Mouse (Mus musculus) limb, embryonic 15.5 days (tissue): ENCODE measurements around the gene Schip1. TPM values are rescaled to one million over a fixed set of nuclear protein-coding genes. Genes with fewer than 3 reads are reported as not detected.
A peak's percentile ranks its signal among the peaks of the same experiment; 100 is the strongest.

ENCODE experiments used
- ATAC-seq: fragments of 200-750 bp; cut with Nextera tagmentation; 2 replicates; pipeline ENCODE4 v1.8.0; 2017; ENCODE audit warnings: low read depth, moderate TSS enrichment; ENCODE audit not compliant: insufficient number of reproducible peaks, low FRiP score, low TSS enrichment
- H3K27ac ChIP-seq: fragments of 300-500 bp; sonication (generic); 2 replicates; pipeline ENCODE4 v1.5.1; 2015; ENCODE audit warnings: moderate library complexity, mild to moderate bottlenecking, inconsistent platforms
- H3K27me3 ChIP-seq: fragments of 300-500 bp; sonication (generic); 2 replicates; pipeline ENCODE4 v1.6.1; 2015; ENCODE audit warnings: inconsistent platforms
- H3K36me3 ChIP-seq: fragments of 300-500 bp; sonication (generic); 2 replicates; pipeline ENCODE4 v1.6.1; 2015; ENCODE audit warnings: inconsistent platforms
- H3K4me1 ChIP-seq: fragments of 300-500 bp; sonication (generic); 2 replicates; pipeline ENCODE4 v1.6.1; 2015; ENCODE audit warnings: inconsistent platforms
- H3K4me2 ChIP-seq: fragments of 300-500 bp; sonication (generic); 2 replicates; pipeline ENCODE4 v1.6.1; 2015; ENCODE audit warnings: mild to moderate bottlenecking, inconsistent platforms
- H3K4me3 ChIP-seq: fragments of 300-500 bp; sonication (generic); 2 replicates; pipeline ENCODE4 v1.5.1; 2015; ENCODE audit warnings: mild to moderate bottlenecking, inconsistent platforms
- H3K9ac ChIP-seq: fragments of 300-500 bp; sonication (generic); 2 replicates; pipeline ENCODE4 v1.6.1; 2015; ENCODE audit warnings: inconsistent platforms
- H3K9me3 ChIP-seq: fragments of 300-500 bp; sonication (generic); 2 replicates; pipeline ENCODE4 v1.6.1; 2016; ENCODE audit warnings: inconsistent platforms
- WGBS: fragments of 180-500 bp; shearing (Covaris S2); methylation state at CpG from one replicate; pipeline ENCODE4 v1.1.7; 2015; 5-methylcytosine and 5-hydroxymethylcytosine counted together
- polyA plus RNA-seq: library from polyadenylated mRNA; unstranded; fragments of >200 nt; fragmentation: Nextera tagmentation; extraction: Ambion mirVana; gene quantifications from 2 replicates; pipeline ENCODE4 v1.2.1, GENCODE M21; 2015

Schip1 gene
- 16.1 and 25.8 TPM in 2 replicates for polyA plus RNA-seq

DNA sequence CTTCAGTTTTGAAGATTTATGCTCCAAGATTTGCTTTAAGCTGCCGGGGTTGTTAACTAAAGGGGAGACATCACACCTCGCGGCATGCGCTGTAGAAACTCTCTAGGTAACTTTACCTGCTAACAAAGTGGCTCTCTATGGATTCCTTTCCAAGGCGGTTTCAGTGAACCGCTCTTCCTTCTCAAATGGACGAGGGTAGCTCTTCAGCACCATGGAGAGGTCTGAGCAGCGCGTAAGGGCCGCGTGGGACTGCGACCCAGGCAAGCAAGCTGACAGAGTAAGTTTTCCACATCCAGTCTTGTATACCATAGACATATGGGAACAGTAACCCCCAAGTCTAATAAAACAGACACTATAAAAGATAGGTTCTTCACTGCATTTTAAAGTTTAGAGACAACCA, at the start of gene Schip1:
TSS of gene Schip1 (plus strand) at position 72 of the 400 bp plus-strand sequence.
- Histone ChIP-seq H3K27me3 (peaks cover 11% of the 10 kb centered on the region), H3K4me1 (no peaks in the 10 kb centered on the region), H3K4me3 (no peak within 1 kb of the TSS), H3K9me3 (no peaks in the 10 kb centered on the region), H3K4me2 (no peak within 1 kb of the TSS), H3K9ac (no peak within 1 kb of the TSS), H3K36me3 (no peaks in the 10 kb centered on the region), H3K27ac (no peak within 1 kb of the TSS)
- ATAC-seq = no peak
- 23% methylated on average over 12 of the region's 12 CpGs for WGBS

DNA sequence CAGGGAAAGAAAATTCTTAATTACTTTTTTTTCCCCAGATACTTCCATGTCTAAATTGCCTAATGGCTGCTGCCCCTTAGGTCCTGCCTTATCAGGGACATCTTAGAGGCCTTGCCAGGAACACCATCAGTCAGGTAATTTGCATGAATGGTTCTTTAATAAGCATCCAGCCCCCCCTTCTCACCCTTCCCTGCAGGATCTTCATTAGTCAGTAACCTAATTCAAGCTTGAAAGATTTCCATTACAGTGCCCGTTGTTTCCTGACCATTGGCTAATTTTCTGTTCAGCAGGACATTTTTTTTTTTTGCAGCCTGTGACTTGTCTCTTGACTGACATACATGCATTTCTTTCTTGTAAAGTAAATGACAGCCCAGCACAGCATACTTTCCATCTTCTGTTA, 48.8 kb upstream of the Schip1 start:
- Histone ChIP-seq H3K9ac (no peak overlapping the region), H3K4me1 (no peaks in the 10 kb centered on the region), H3K4me2 (no peak overlapping the region), H3K27ac (no peak overlapping the region), H3K4me3 (no peak overlapping the region), H3K36me3 (no peaks in the 10 kb centered on the region), H3K9me3 (no peaks in the 10 kb centered on the region), H3K27me3 (no peaks in the 10 kb centered on the region)
- 39% methylated on average over 1 of the region's 1 CpGs for WGBS
- no peak for ATAC-seq

DNA sequence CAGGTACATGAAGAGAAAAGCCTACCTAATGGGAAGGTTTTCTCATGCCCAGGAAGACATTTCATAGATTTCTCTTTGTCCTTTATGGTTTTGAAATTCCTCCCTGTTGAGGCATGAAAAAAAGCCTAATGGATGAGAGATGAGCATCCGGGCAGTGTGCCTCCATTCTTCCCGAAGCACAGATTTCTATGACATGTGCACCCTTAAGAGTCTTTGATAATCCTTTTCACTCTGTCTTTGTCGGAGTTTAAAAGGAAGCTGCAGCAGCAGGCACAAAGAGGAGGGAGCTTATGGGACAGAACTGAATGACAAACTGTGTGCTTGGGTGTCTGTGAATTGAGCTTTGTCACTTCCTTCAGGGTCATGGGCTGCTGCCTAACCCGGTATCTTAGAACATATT, 45.2 kb upstream of the Schip1 start:
- H3K36me3 ChIP-seq = no peaks in the 10 kb centered on the region
- WGBS = 67% methylated on average over 4 of the region's 4 CpGs
- no peak overlapping the region for H3K27ac ChIP-seq
- no peaks in the 10 kb centered on the region for H3K9me3 ChIP-seq
- H3K27me3 ChIP-seq = no peaks in the 10 kb centered on the region
- H3K4me2 ChIP-seq = no peak overlapping the region
- no peaks in the 10 kb centered on the region for H3K4me1 ChIP-seq
- no peak overlapping the region for H3K4me3 ChIP-seq
- no peak overlapping the region for H3K9ac ChIP-seq
- no peak for ATAC-seq

DNA sequence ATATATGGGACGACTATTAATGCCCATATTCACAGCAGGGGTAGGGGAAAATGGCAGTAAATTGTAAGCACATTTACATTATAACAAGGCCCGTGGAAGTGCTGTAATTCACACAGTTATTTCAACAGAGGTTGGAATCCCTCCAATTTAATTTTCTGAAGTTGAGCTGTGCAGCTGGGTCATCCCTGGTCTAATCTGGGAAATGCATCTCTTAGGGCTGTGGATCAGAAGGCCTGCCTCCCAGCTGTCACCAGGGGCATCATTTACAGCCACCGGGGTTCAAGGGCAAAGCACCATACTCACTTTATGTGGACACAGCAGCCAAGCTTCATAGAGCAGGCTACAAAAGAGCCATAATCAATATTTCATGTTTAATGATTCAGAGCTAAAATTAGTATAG, 28.5 kb upstream of the Schip1 start:
- ATAC-seq = no peak
- no peaks in the 10 kb centered on the region for H3K9me3 ChIP-seq
- H3K27ac ChIP-seq = no peak overlapping the region
- H3K4me3 ChIP-seq = no peak overlapping the region
- no peak overlapping the region for H3K4me2 ChIP-seq
- H3K36me3 ChIP-seq = no peaks in the 10 kb centered on the region
- no peaks in the 10 kb centered on the region for H3K4me1 ChIP-seq
- no peak overlapping the region for H3K9ac ChIP-seq
- 36% methylated on average over 3 of the region's 3 CpGs for WGBS
- no peaks in the 10 kb centered on the region for H3K27me3 ChIP-seq

DNA sequence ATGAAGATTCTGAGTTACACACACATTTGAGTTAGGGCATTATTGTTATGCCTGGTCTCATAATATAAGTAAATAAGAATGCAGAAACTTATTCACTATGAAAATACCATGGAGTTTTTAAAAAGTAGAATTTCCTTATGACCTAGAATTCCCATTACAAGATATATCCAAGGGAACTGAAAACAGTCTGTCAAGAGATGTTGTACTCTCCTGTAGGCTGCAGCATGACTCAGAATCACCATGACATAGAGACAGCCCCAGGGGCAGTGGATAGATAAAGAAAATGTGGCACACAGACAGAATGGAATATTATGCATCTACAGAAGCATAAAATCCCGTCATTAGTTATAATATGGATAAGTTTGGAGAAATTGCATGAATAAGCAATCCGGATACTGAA, 21.7 kb upstream of the Schip1 start:
- WGBS = 90% methylated on average over 2 of the region's 2 CpGs
- Histone ChIP-seq H3K9me3 (no peaks in the 10 kb centered on the region), H3K4me3 (no peak overlapping the region), H3K4me2 (no peak overlapping the region), H3K9ac (no peak overlapping the region), H3K27ac (no peak overlapping the region), H3K27me3 (peaks cover 6% of the 10 kb centered on the region), H3K36me3 (no peaks in the 10 kb centered on the region), H3K4me1 (no peaks in the 10 kb centered on the region)
- ATAC-seq = no peak

DNA sequence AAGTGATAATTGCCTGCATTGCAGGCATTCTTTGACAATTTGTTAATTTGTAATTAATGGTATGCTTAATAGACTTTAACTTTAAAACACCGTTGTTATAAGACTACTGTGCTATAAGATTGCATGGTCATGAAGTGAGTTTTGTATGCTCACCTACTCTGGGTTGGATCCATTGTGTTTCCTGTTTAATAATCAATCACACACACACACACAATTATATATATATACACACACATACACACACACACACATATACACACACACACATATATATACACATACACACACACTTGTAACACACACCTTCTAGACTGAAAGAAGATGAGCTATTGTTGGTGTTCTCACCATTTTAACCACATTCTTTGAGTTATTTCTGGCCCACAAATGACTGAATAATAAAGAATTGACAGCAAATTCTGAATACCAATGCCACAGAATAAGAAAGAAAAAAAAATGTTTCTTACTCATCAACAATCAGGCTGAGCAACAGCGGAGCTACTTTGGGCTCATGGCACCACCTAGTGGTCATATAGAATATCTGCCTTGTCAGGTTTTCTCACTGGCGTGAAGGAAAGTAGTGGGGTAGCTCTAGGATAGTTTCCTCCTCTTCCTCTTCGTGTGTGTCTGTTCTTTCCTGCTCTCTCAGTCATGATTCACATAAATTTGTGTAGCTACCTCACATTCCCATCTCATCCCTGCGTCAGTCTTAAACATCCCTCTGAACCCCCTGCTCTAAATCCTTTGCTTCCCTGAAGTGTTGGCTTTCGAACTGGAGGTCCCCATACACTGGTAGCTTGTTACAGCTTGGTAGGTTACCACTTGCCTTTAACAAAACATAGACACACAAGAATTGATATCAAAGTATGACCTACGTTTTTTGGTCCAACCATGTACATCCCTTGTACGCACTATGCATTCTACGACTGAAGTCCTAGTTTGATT, 18.9 kb upstream of the Schip1 start:
- H3K27ac ChIP-seq = no peak overlapping the region
- H3K36me3 ChIP-seq = no peaks in the 10 kb centered on the region
- peaks cover 11% of the 10 kb centered on the region for H3K27me3 ChIP-seq
- no peak overlapping the region for H3K9ac ChIP-seq
- no peak for ATAC-seq
- H3K4me3 ChIP-seq = no peak overlapping the region
- H3K9me3 ChIP-seq = no peaks in the 10 kb centered on the region
- H3K4me1 ChIP-seq = no peaks in the 10 kb centered on the region
- no peak overlapping the region for H3K4me2 ChIP-seq
- whole genome bisulfite sequencing = 48% methylated on average over 9 of the region's 9 CpGs

DNA sequence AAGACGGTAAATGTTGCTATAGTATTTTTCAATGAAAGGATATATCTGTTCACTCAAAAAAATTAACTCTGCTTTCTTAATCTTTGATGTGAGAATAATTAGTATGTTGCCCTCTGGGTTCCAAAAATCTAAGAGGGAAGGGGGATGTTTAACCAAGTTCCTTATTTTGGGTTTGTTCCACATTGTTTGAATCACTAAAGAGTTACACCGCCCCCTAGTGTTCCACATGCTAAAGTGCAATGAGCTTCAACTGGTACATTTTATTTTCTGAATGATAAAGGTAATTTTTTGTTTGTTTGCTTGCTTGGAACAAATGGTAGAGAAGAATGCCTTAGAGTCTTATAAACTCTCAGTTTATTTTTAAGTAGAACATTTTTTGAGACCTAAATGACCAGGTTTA, 11.1 kb upstream of the Schip1 start:
- Histone ChIP-seq H3K4me2 (no peak overlapping the region), H3K9ac (no peak overlapping the region), H3K27me3 (peaks cover 15% of the 10 kb centered on the region), H3K4me1 (no peaks in the 10 kb centered on the region), H3K4me3 (no peak overlapping the region), H3K36me3 (no peaks in the 10 kb centered on the region), H3K27ac (no peak overlapping the region), H3K9me3 (no peaks in the 10 kb centered on the region)
- 47% methylated on average over 2 of the region's 2 CpGs for WGBS
- ATAC-seq = no peak

DNA sequence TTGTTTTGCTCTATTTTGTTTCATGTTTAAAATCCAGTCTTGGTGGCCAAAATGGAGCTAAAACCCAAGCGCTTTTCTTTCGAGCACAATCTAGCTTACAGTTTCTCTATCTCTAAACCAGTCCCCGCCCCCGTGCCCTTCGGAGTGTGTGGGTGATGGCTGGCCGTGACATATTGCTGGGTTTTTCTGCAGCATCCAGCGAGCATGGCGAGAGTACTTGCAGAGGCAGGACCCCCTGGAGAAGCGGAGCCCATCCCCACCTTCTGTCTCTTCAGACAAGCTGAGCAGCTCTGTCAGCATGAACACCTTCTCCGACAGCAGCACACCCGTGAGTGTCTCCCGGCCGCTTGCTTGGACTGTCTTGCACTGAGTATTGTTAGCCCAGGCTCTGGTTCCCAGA, 9.5 kb upstream of the Schip1 start:
- no peak overlapping the region for H3K4me2 ChIP-seq
- H3K4me1 ChIP-seq = no peaks in the 10 kb centered on the region
- H3K9ac ChIP-seq = no peak overlapping the region
- H3K9me3 ChIP-seq = no peaks in the 10 kb centered on the region
- WGBS = 59% methylated on average over 13 of the region's 13 CpGs
- ATAC-seq = no peak
- H3K36me3 ChIP-seq = no peaks in the 10 kb centered on the region
- no peak overlapping the region for H3K4me3 ChIP-seq
- no peak overlapping the region for H3K27ac ChIP-seq
- peaks cover 15% of the 10 kb centered on the region for H3K27me3 ChIP-seq

DNA sequence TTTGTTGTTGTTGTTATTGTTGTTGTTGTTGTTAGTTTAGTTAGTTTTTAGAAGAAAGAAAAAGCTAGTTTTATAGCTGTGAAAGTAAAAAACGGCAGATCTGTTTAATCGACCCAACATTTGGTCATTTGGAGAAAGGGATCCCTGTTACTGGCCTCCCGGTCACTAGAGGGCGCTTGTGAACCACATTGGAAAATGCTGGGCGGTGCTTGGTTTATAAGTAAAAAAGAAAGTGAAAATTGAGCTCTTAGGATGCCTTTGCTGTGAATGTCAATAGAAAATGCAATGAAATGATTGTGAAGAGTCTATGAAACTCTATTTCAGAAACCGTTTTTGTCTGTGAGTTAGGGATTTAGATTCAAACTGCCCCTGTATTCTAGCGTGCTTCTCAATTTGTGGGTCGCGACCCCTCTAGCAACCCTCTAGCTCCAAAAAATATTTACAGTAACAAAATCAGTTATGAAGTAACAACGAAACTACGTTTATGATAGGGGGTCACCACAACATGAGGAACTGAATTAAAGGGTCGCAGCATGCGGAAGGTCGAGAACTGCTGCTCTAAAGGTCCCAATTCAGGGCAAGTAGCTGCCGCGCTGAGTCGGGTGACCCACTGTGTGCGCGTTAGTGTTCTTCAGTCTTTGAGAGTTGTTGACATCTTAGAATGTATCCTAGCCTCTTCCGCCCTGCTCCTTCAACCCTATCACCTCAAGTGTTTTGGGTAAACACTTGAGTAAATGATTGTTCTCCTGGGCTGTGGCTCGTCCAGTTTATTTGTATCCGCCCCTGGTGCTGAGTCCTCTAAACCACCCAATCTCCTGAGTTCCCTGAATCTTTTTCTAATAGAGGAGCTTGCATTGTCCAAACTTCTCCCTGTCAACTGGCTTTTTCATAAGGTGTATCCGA, 8.0 kb upstream of the Schip1 start:
- Histone ChIP-seq H3K4me1 (no peaks in the 10 kb centered on the region), H3K27me3 (peaks cover 15% of the 10 kb centered on the region), H3K9ac (no peak overlapping the region), H3K4me2 (peak overlapping the region; percentile 12; the same call in 1 of the 2 replicates), H3K36me3 (no peaks in the 10 kb centered on the region), H3K9me3 (no peaks in the 10 kb centered on the region), H3K4me3 (peak overlapping the region; percentile 14), H3K27ac (no peak overlapping the region)
- ATAC-seq = no peak
- 56% methylated on average over 23 of the region's 23 CpGs for WGBS

DNA sequence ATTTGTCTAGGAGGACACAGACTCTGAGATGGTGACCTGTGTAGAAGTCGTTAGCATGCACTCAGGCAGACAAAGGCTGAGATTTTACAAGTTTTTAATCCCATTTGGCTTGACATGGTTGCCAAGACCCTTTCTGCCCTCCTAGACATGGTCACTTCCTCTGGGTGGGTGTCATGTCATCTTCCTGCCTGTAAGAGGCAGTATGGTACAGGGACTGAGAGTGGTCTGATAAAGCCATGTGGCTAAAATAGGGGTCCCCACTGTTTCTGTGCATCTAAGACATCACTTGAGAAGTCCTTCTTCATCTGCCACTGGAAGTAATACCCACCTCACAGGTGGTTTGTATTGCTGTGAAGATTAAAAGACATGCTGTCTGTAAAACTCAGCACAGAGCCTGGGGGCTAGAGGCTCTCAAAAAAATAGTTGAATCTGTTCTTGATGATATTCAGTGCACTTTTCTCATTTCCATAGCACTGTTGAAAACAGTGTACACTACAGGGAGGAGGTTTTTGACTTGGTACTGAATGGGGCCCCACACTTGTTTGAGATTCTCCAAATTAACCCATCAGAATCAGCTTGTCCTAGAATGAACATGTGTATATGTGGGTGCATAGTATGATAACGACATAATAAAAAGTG, 5.3 kb upstream of the Schip1 start:
- 44% methylated on average over 2 of the region's 2 CpGs for WGBS
- H3K4me3 ChIP-seq = no peak overlapping the region
- ATAC-seq = no peak

DNA sequence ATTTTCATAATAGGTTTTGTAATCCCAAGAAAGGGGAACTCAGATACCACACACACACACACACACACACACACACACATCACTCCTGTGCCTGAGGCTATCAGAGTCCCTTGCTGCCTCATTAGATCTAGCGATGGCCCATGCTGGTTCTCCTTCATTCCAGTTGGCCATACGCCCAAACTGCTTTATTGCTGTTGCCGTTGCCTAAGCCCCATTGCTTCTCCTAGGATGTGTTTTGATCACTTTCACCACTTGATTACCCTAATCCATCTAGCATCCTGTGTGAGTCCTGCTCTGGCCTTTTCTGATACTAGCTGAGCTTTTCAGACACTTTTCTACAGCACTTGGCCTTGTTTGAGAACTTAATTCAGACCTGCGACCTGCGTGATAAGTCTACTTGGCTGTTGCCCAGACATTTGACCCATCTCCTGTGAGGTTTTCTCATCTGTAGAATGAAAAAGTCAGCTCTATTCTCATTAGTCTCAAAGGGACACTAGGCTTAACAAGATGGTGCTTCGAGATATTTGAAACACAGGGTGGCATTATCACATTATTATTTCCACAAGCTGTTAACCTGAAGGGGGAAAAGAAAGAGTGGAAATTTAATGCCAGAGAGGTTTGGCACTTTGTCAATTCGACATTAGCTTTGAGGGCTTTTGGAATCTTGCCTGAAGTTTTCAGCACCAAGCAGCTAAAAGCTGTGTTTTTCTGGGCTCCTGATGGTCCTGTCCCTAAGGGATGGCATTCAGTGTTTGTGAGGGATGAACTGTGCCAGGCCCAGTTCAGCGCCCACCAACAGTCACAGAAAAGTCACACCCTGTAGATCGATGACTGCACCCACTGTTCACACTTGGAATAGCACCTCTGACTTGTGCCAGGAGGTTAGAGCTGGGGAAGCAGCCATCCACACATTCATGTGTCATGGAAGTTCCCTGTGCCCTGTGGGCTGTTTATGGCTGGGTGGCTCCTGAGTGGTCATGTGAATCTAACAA, 7.1 kb downstream of the Schip1 start:
- no peak overlapping the region for H3K27ac ChIP-seq
- H3K9me3 ChIP-seq = no peaks in the 10 kb centered on the region
- no peak overlapping the region for H3K9ac ChIP-seq
- ATAC-seq = no peak; the same call in 1 of the 2 replicates
- H3K27me3 ChIP-seq = peaks cover 9% of the 10 kb centered on the region; the same call in 1 of the 2 replicates
- no peak overlapping the region for H3K4me2 ChIP-seq
- WGBS = 46% methylated on average over 9 of the region's 9 CpGs
- no peak overlapping the region for H3K4me3 ChIP-seq
- no peaks in the 10 kb centered on the region for H3K4me1 ChIP-seq
- H3K36me3 ChIP-seq = no peaks in the 10 kb centered on the region

More for the DNA sequence above, 5.3 kb upstream of the Schip1 start:
- Histone ChIP-seq H3K27me3 (peaks cover 20% of the 10 kb centered on the region), H3K9ac (no peak overlapping the region), H3K4me1 (no peaks in the 10 kb centered on the region), H3K27ac (no peak overlapping the region), H3K4me2 (no peak overlapping the region), H3K36me3 (no peaks in the 10 kb centered on the region), H3K9me3 (no peaks in the 10 kb centered on the region)
